Mouse (Mus musculus) heart, embryonic 12.5 days (tissue): ENCODE data around the gene Rab2b. TPM values are rescaled to one million over a fixed set of nuclear protein-coding genes. Genes with fewer than 3 reads are reported as not detected.
A peak's percentile ranks its signal among the peaks of the same experiment; 100 is the strongest.
"Not testable (repeated sequence)": the region's sequence is repeated elsewhere in the genome, so short reads cannot be mapped to it uniquely, and the experiment has no call there.

ENCODE experiments used
- ATAC-seq: fragments of 200-750 bp; cut with Nextera tagmentation; 2 replicates; pipeline ENCODE4 v1.8.0; 2017; ENCODE audit warnings: moderate TSS enrichment, moderate library complexity; ENCODE audit not compliant: insufficient number of reproducible peaks, low FRiP score
- H3K27ac ChIP-seq: fragments of 300-500 bp; sonication (generic); 2 replicates; pipeline ENCODE4 v1.5.1; 2016; ENCODE audit warnings: mild to moderate bottlenecking, moderate library complexity; ENCODE audit not compliant: poor library complexity, severe bottlenecking
- H3K27me3 ChIP-seq: fragments of 300-500 bp; sonication (generic); replicated peaks from 2 replicates; pipeline ENCODE4 v1.6.1; 2016; ENCODE audit warnings: mild to moderate bottlenecking, moderate library complexity
- H3K36me3 ChIP-seq: fragments of 300-500 bp; sonication (generic); 2 replicates; pipeline ENCODE4 v1.6.1; 2016; ENCODE audit warnings: mild to moderate bottlenecking, moderate library complexity
- H3K4me1 ChIP-seq: fragments of 300-500 bp; sonication (generic); replicated peaks from 2 replicates; pipeline ENCODE4 v1.6.1; 2016; ENCODE audit warnings: mild to moderate bottlenecking
- H3K4me2 ChIP-seq: fragments of 300-500 bp; sonication (generic); 2 replicates; pipeline ENCODE4 v1.6.1; 2016; ENCODE audit warnings: mild to moderate bottlenecking, moderate library complexity
- H3K4me3 ChIP-seq: fragments of 300-500 bp; sonication (generic); 2 replicates; pipeline ENCODE4 v1.5.1; 2016; ENCODE audit warnings: mild to moderate bottlenecking
- H3K9ac ChIP-seq: fragments of 300-500 bp; sonication (generic); 2 replicates; pipeline ENCODE4 v1.6.1; 2016; ENCODE audit warnings: mild to moderate bottlenecking, moderate library complexity
- H3K9me3 ChIP-seq: fragments of 300-500 bp; sonication (generic); replicated peaks from 2 replicates; pipeline ENCODE4 v1.6.1; 2016; ENCODE audit warnings: mild to moderate bottlenecking, moderate library complexity
- WGBS: fragments of 180-500 bp; shearing (Covaris S2); methylation state at CpG from one replicate; pipeline ENCODE4 v1.1.7; 2016; 5-methylcytosine and 5-hydroxymethylcytosine counted together
- polyA plus RNA-seq: library from polyadenylated mRNA; unstranded; fragments of >200 nt; fragmentation: Nextera tagmentation; extraction: Ambion mirVana; gene quantifications from 2 replicates; pipeline ENCODE4 v1.2.1, GENCODE M21; 2016

Rab2b gene
- polyA plus RNA-seq, 1 experiment from 2014 or later, result 16.7 TPM

DNA sequence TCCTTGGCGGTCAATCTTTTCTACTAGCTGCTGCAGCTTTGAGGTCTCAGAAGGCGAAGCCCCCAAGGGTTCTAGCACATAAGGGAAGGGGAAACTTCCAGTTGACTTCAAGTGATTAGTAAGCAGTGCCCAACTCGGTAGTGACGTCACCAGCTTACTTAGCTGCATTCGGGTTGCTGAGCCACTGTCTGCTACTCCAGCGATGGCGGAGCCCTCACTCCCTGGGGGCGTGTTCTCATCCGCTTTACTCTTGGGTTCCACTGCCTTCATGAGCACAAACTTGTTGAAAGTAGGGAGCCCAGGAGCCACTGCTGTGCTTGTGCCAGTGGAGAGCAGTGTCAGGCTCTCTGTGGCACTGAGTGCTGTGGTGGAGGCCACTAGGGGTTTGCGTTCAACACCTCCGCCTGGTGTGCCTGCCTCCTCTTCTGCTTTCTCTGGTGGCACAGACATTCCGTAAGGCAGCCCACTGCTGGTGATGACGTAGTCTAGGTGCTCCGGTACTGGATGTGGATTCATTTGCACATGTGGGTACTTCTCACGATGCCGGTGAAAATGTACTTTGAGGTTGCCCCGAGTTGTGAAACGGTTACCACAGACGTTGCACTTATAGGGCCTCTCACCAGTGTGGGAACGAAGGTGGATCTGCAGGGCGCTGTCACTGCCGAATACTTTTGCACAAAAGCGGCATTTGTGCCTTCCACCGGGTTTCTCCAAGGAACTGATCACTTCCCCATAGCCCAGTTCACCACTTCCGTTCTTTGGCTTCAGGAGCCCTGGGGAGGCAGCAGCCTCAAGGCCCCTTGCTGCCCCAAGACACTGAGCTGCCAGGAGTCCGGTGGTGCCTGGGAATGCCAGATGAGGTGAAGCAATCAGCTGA lies 34.8 kb upstream of the Rab2b start:
- Histone ChIP-seq H3K27me3 (no peaks in the 10 kb centered on the region), H3K9ac (no peak overlapping the region), H3K4me3 (peak overlapping the region; percentile 66; the same call in 1 of the 2 replicates)

DNA sequence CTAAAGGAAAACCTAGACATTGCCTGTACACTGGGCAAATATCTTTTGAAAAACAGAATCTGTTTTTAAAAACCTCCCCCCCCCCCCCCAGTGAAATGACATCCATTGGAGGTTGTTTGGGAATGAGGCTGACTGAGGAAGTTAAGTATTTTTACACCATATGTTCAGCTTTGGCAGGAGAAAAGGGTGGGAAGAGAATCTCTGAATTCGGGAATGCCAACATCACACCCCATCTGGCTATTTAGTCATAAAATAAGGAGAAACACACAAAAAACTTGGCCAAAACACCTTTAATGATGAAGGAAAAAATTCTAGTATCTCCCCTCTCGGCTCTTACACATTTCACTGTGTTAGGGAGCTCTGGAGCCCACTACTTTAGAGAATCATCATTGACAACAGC lies 31.6 kb upstream of the Rab2b start:
- H3K36me3 ChIP-seq, result peaks cover 52% of the 10 kb centered on the region
- H3K27me3 ChIP-seq, result no peaks in the 10 kb centered on the region
- H3K4me1 ChIP-seq, result peaks cover 26% of the 10 kb centered on the region
- no peak overlapping the region for H3K4me2 ChIP-seq
- WGBS, result 80% methylated on average over 2 of the region's 2 CpGs
- no peak for ATAC-seq
- H3K4me3 ChIP-seq, result no peak overlapping the region
- H3K9ac ChIP-seq, result no peak overlapping the region
- H3K27ac ChIP-seq, result no peak overlapping the region
- H3K9me3 ChIP-seq, result no peaks in the 10 kb centered on the region

More for the DNA sequence above, 34.8 kb upstream of the Rab2b start:
- no peaks in the 10 kb centered on the region for H3K9me3 ChIP-seq
- peaks cover 47% of the 10 kb centered on the region for H3K36me3 ChIP-seq
- peak overlapping the region; percentile 88 for H3K4me2 ChIP-seq
- peaks cover 34% of the 10 kb centered on the region for H3K4me1 ChIP-seq
- H3K27ac ChIP-seq, result no peak overlapping the region
- no peak for ATAC-seq
- 81% methylated on average over 26 of the region's 26 CpGs for WGBS

GRCm38 (mm10) chr14:52310343-52310742 lies 31.0 kb upstream of the Rab2b start:
- not testable (repeated sequence) for H3K4me2 ChIP-seq, H3K27ac ChIP-seq, ATAC-seq, H3K27me3 ChIP-seq, H3K9ac ChIP-seq, H3K9me3 ChIP-seq, H3K4me3 ChIP-seq
- Histone ChIP-seq H3K4me1 (peaks cover 25% of the 10 kb centered on the region), H3K36me3 (peaks cover 52% of the 10 kb centered on the region)
- WGBS, result 90% methylated on average over 6 of the region's 6 CpGs

- Histone ChIP-seq H3K36me3 (peaks cover 14% of the 10 kb centered on the region), H3K4me1 (peaks cover 5% of the 10 kb centered on the region), H3K9ac (no peak overlapping the region), H3K4me2 (no peak overlapping the region), H3K9me3 (no peaks in the 10 kb centered on the region), H3K4me3 (no peak overlapping the region), H3K27me3 (no peaks in the 10 kb centered on the region), H3K27ac (no peak overlapping the region)
- WGBS, result 94% methylated on average over 2 of the region's 2 CpGs
- ATAC-seq, result no peak
These were observed 26.8 kb upstream of the Rab2b start for GRCm38 (mm10) chr14:52306100-52306499.

DNA sequence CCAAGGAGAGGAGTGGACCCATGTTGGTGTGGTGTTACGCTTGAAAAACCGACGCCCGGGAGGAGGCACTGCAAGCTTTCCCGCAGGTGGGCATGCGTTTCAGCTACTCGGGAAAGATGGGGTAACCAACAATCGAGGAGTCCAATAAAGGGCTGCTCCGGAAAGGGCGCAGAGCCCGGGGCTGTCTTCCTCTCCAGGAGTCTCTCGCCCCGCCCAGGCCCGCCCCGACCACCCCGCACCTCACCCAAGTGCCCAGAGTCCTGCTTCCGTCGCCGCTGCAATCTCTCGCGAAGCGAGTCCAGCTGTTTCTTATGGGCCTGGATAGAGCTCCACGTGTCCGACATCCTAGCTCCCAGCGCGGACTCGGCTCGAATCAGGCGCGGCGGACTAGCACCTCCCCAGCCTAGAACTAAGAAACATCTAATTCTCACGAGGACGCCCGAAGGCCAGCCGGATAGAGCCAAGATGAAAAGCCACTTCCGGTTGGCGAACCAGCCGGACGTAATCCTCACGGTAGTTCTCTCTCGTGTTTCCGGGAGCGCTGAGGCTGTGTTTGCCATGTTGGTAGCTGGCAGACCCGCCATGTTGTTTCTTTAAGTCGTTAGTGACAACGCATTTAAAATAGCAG lies 25.4 kb upstream of the Rab2b start, which contains the start of gene Mettl3:
Gene Mettl3 (minus strand): TSS at position 485 of the 628 bp plus-strand sequence.
- ATAC-seq, result peak; percentile 91
- H3K4me1 ChIP-seq, result peaks cover 5% of the 10 kb centered on the region

GRCm38 (mm10) chr14:52303517-52303916 lies 24.2 kb upstream of the Rab2b start:
- not testable (repeated sequence) for H3K9ac ChIP-seq, H3K4me2 ChIP-seq, ATAC-seq, H3K27me3 ChIP-seq, H3K4me1 ChIP-seq, H3K9me3 ChIP-seq, H3K27ac ChIP-seq, H3K4me3 ChIP-seq
- H3K36me3 ChIP-seq, result peaks cover 18% of the 10 kb centered on the region
- 89% methylated on average over 3 of the region's 3 CpGs for WGBS

More for the DNA sequence above, 25.4 kb upstream of the Rab2b start, which contains the start of gene Mettl3:
- Histone ChIP-seq H3K9me3 (no peaks in the 10 kb centered on the region), H3K9ac (peak within 1 kb of the TSS; percentile 71), H3K4me3 (peak within 1 kb of the TSS; percentile 66), H3K27me3 (no peaks in the 10 kb centered on the region), H3K27ac (peak within 1 kb of the TSS; percentile 79), H3K36me3 (peaks cover 14% of the 10 kb centered on the region), H3K4me2 (peak within 1 kb of the TSS; percentile 89)
- under 1% methylated on average over 45 of the region's 46 CpGs for WGBS

DNA sequence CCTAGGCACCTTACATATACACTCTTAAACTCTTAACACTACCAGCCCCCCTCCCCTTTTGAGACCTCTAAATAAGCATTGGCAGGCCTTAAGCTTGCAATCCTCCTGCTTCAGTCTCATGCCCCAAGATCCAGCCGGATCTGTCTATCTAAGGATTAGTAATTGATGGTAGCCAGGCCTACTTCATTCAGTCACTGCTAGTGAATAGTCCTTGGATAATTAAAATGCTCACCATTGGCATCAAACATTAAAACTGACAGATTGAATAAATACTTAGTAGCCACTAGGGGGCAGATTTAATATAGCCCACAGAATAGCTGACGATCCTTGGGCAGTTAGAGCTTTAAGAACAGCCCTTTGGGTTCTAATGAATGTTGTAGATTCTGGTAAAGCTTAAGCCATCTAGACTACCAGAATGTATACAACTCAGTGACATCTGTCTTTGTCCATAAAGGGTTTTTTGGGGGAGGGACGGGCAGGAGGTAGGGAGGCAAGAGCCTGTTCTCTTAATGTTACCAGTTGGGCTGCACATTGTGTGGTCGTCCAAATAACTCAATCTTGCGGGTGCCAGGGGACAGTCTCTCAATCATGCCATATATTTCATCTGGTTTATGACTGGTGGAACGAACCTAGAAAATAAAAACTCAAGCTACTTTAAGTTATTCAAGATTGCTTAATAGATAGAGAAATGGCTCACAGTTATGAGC lies 16.4 kb upstream of the Rab2b start:
- no peak for ATAC-seq
- H3K4me1 ChIP-seq, result no peaks in the 10 kb centered on the region
- 68% methylated on average over 6 of the region's 6 CpGs for WGBS
- peaks cover 85% of the 10 kb centered on the region for H3K36me3 ChIP-seq
- H3K9me3 ChIP-seq, result no peaks in the 10 kb centered on the region
- H3K9ac ChIP-seq, result no peak overlapping the region
- no peaks in the 10 kb centered on the region for H3K27me3 ChIP-seq
- H3K4me3 ChIP-seq, result no peak overlapping the region
- H3K4me2 ChIP-seq, result no peak overlapping the region
- no peak overlapping the region for H3K27ac ChIP-seq

GRCm38 (mm10) chr14:52284191-52284590 lies 4.8 kb upstream of the Rab2b start:
- H3K27ac ChIP-seq, result no peak overlapping the region
- 67% methylated on average over 3 of the region's 3 CpGs for WGBS
- peaks cover 13% of the 10 kb centered on the region for H3K4me1 ChIP-seq
- peaks cover 36% of the 10 kb centered on the region for H3K36me3 ChIP-seq
- no peaks in the 10 kb centered on the region for H3K9me3 ChIP-seq
- no peak for ATAC-seq
- H3K4me2 ChIP-seq, result no peak overlapping the region
- no peaks in the 10 kb centered on the region for H3K27me3 ChIP-seq
- no peak overlapping the region for H3K9ac ChIP-seq
- no peak overlapping the region for H3K4me3 ChIP-seq

GRCm38 (mm10) chr14:52283629-52284028 lies 4.3 kb upstream of the Rab2b start:
- Histone ChIP-seq H3K9me3 (no peaks in the 10 kb centered on the region), H3K27ac (no peak overlapping the region), H3K9ac (no peak overlapping the region), H3K27me3 (no peaks in the 10 kb centered on the region), H3K4me1 (peaks cover 13% of the 10 kb centered on the region), H3K4me3 (no peak overlapping the region), H3K36me3 (peaks cover 30% of the 10 kb centered on the region), H3K4me2 (no peak overlapping the region)
- no peak for ATAC-seq
- WGBS, result 92% methylated on average over 5 of the region's 5 CpGs

GRCm38 (mm10) chr14:52279747-52280120 lies 389 bp upstream of the Rab2b start:
- no peaks in the 10 kb centered on the region for H3K27me3 ChIP-seq
- H3K4me2 ChIP-seq, result peak overlapping the region; percentile 83
- peak overlapping the region; percentile 95 for H3K9ac ChIP-seq
- under 1% methylated on average over 21 of the region's 21 CpGs for whole genome bisulfite sequencing
- peak overlapping the region; percentile 99 for H3K4me3 ChIP-seq
- H3K36me3 ChIP-seq, result peaks cover 12% of the 10 kb centered on the region
- H3K9me3 ChIP-seq, result no peaks in the 10 kb centered on the region
- ATAC-seq, result peak; percentile 55
- H3K27ac ChIP-seq, result peak overlapping the region; percentile 77
- peaks cover 16% of the 10 kb centered on the region for H3K4me1 ChIP-seq

DNA sequence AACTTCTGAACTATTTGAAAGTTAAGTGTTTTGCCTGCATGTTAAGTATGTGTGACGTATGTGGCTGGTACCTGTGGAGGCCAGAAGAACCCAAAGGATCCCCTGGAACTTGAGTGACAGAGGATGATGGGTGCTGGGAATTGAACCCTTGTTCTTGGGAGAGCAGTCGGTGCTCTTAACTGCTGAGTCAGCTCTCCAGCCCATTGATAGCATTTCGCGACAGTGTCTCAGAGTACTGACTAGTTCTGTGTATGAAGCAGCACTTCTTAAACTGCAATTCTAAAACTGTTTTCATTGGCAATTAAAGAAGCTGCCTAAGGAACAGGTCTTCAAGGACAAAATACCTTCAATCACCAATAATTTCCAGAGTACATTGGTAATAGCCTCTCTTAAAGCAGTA lies 2.1 kb downstream of the Rab2b start:
- peaks cover 23% of the 10 kb centered on the region for H3K36me3 ChIP-seq
- no peak for ATAC-seq

More for the DNA sequence above, 2.1 kb downstream of the Rab2b start:
- no peak overlapping the region for H3K27ac ChIP-seq
- H3K9ac ChIP-seq, result no peak overlapping the region
- H3K4me3 ChIP-seq, result no peak overlapping the region
- H3K9me3 ChIP-seq, result no peaks in the 10 kb centered on the region
- H3K4me2 ChIP-seq, result no peak overlapping the region
- 85% methylated on average over 4 of the region's 4 CpGs for WGBS
- no peaks in the 10 kb centered on the region for H3K27me3 ChIP-seq
- peaks cover 10% of the 10 kb centered on the region for H3K4me1 ChIP-seq
